ENCODE assay signal across 32 mouse cellular contexts in genomic region chr3:67351406-67352127, GRCm38 (mm10). TPM values are rescaled to one million over a fixed set of nuclear protein-coding genes. Genes with fewer than 3 reads are reported as not detected.
A peak's percentile ranks its signal among the peaks of the same experiment; 100 is the strongest.
DNase-seq lines count a peak whose midpoint lies in the region; ATAC-seq lines count a peak whose summit lies in the region.
"Had no signal": no experiment of that assay in that cellular context is flagged by ENCODE, and none has a peak within 500 bp of the region (broad histone marks: within the 10 kb centered on the region; RNA-seq: fewer than 3 reads in every experiment).

No protein-coding gene starts in this region.

- 0 out of 2 replicates have a peak, but pooled peaks have one; percentile 8 for ATAC-seq in forebrain, embryonic 16.5 days
- ATAC-seq in forebrain, embryonic 15.5 days (replicated peaks), result no peak; the same call in 1 of the 2 replicates
- peak; percentile 53 for ATAC-seq in neural tube, embryonic 12.5 days (ENCODE audit: low FRiP score, low read depth)
- ATAC-seq in neural tube, embryonic 15.5 days (ENCODE audit: low FRiP score), result no peak
- ATAC-seq in midbrain, embryonic 13.5 days, result peak; percentile 71
- ATAC-seq in neural tube, embryonic 14.5 days (ENCODE audit: low read depth), result peak; percentile 54; the same call in 1 of the 2 replicates

- H3K4me2 ChIP-seq in forebrain, embryonic 16.5 days (ENCODE audit: low read length), result no peak overlapping the region
- H3K4me2 ChIP-seq in forebrain, embryonic 15.5 days (replicated peaks), result no peak overlapping the region
- no peak overlapping the region for H3K4me2 ChIP-seq in neural tube, embryonic 12.5 days (replicated peaks)
- no peak overlapping the region for H3K4me2 ChIP-seq in neural tube, embryonic 15.5 days
- no peak overlapping the region for H3K4me2 ChIP-seq in midbrain, embryonic 13.5 days (replicated peaks)
- no peak overlapping the region for H3K4me2 ChIP-seq in neural tube, embryonic 14.5 days (ENCODE audit: low read depth, low read length)
- H3K4me2 ChIP-seq: embryonic facial prominence, embryonic 13.5 days; heart, embryonic 15.5 days had no signal

- peaks cover 7% of the 10 kb centered on the region; the same call in 1 of the 2 replicates for H3K4me1 ChIP-seq in forebrain, embryonic 16.5 days (replicated peaks; ENCODE audit: control insufficient read depth, insufficient read depth, low read length)
- H3K4me1 ChIP-seq in forebrain, embryonic 15.5 days, result 0 out of 2 replicates have a peak, but pooled peaks cover 7% of the 10 kb centered on the region
- H3K4me1 ChIP-seq in neural tube, embryonic 12.5 days, result no peaks in the 10 kb centered on the region
- H3K4me1 ChIP-seq in neural tube, embryonic 15.5 days, result no peaks in the 10 kb centered on the region
- H3K4me1 ChIP-seq in midbrain, embryonic 13.5 days (replicated peaks), result peaks cover 10% of the 10 kb centered on the region
- H3K4me1 ChIP-seq in neural tube, embryonic 14.5 days (ENCODE audit: control insufficient read depth, insufficient read depth, low read length), result no peaks in the 10 kb centered on the region
- H3K4me1 ChIP-seq: embryonic facial prominence, embryonic 13.5 days; heart, embryonic 15.5 days had no signal

- no peaks in the 10 kb centered on the region for H3K9me3 ChIP-seq in forebrain, embryonic 16.5 days (ENCODE audit: control insufficient read depth, low read length)
- no peaks in the 10 kb centered on the region for H3K9me3 ChIP-seq in forebrain, embryonic 15.5 days
- H3K9me3 ChIP-seq in neural tube, embryonic 12.5 days, result no peaks in the 10 kb centered on the region
- H3K9me3 ChIP-seq in neural tube, embryonic 15.5 days (replicated peaks), result no peaks in the 10 kb centered on the region
- H3K9me3 ChIP-seq in midbrain, embryonic 13.5 days, result no peaks in the 10 kb centered on the region
- H3K9me3 ChIP-seq in neural tube, embryonic 14.5 days (ENCODE audit: control insufficient read depth, low read length), result no peaks in the 10 kb centered on the region
- H3K9me3 ChIP-seq: embryonic facial prominence, embryonic 13.5 days; heart, embryonic 15.5 days had no signal

- H3K9ac ChIP-seq in forebrain, embryonic 16.5 days (replicated peaks; ENCODE audit: low read depth, low read length), result no peak overlapping the region
- no peak overlapping the region for H3K9ac ChIP-seq in forebrain, embryonic 15.5 days (replicated peaks)
- H3K9ac ChIP-seq in neural tube, embryonic 12.5 days, result no peak overlapping the region
- H3K9ac ChIP-seq in neural tube, embryonic 15.5 days (replicated peaks), result no peak overlapping the region
- no peak overlapping the region for H3K9ac ChIP-seq in midbrain, embryonic 13.5 days (replicated peaks)
- H3K9ac ChIP-seq in neural tube, embryonic 14.5 days (replicated peaks; ENCODE audit: low read depth, low read length), result no peak overlapping the region
- H3K9ac ChIP-seq: embryonic facial prominence, embryonic 13.5 days; heart, embryonic 15.5 days had no signal

- H3K27ac ChIP-seq in forebrain, embryonic 16.5 days (ENCODE audit: low read length), result no peak overlapping the region
- H3K27ac ChIP-seq in forebrain, embryonic 15.5 days (replicated peaks), result no peak overlapping the region
- H3K27ac ChIP-seq in neural tube, embryonic 12.5 days, result no peak overlapping the region
- H3K27ac ChIP-seq in neural tube, embryonic 15.5 days (replicated peaks), result no peak overlapping the region
- peak overlapping the region; percentile 26; the same call in 1 of the 2 replicates for H3K27ac ChIP-seq in midbrain, embryonic 13.5 days
- no peak overlapping the region for H3K27ac ChIP-seq in neural tube, embryonic 14.5 days (ENCODE audit: low read depth, low read length)
- H3K27ac ChIP-seq: embryonic facial prominence, embryonic 13.5 days; gastrocnemius, adult 2 months; heart, embryonic 15.5 days; macrophage had no signal

- H3K36me3 ChIP-seq in forebrain, embryonic 16.5 days (ENCODE audit: control insufficient read depth, insufficient read depth), result no peaks in the 10 kb centered on the region
- H3K36me3 ChIP-seq in forebrain, embryonic 15.5 days, result no peaks in the 10 kb centered on the region
- no peaks in the 10 kb centered on the region for H3K36me3 ChIP-seq in neural tube, embryonic 12.5 days
- H3K36me3 ChIP-seq in neural tube, embryonic 15.5 days, result no peaks in the 10 kb centered on the region
- H3K36me3 ChIP-seq in midbrain, embryonic 13.5 days, result no peaks in the 10 kb centered on the region
- H3K36me3 ChIP-seq in neural tube, embryonic 14.5 days (ENCODE audit: control insufficient read depth, insufficient read depth, low read length), result no peaks in the 10 kb centered on the region
- H3K36me3 ChIP-seq: embryonic facial prominence, embryonic 13.5 days had no signal

- H3K4me3 ChIP-seq in forebrain, embryonic 16.5 days (replicated peaks; ENCODE audit: low read length), result no peak overlapping the region
- no peak overlapping the region for H3K4me3 ChIP-seq in forebrain, embryonic 15.5 days
- H3K4me3 ChIP-seq in neural tube, embryonic 12.5 days, result no peak overlapping the region
- no peak overlapping the region for H3K4me3 ChIP-seq in neural tube, embryonic 15.5 days (replicated peaks)
- no peak overlapping the region for H3K4me3 ChIP-seq in midbrain, embryonic 13.5 days (replicated peaks)
- H3K4me3 ChIP-seq in neural tube, embryonic 14.5 days (ENCODE audit: low read depth, low read length), result no peak overlapping the region
- H3K4me3 ChIP-seq: embryonic facial prominence, embryonic 13.5 days; erythroblast, embryonic 14.5 days; gastrocnemius, adult 2 months; heart, embryonic 15.5 days had no signal

- DNase-seq in adrenal gland, postnatal 36 days, result no peak
- DNase-seq in lung, postnatal 25 days (ENCODE audit: low spot score), result no peak
- DNase-seq: cerebellum, adult 11-12 months; layer of hippocampus, postnatal 36 days; thymus, adult 18-20 months had no signal

- no peaks in the 10 kb centered on the region for H3K27me3 ChIP-seq in forebrain, embryonic 16.5 days (replicated peaks; ENCODE audit: control insufficient read depth, insufficient read depth, low read length)
- H3K27me3 ChIP-seq in forebrain, embryonic 15.5 days, result no peaks in the 10 kb centered on the region; the same call in 1 of the 2 replicates
- no peaks in the 10 kb centered on the region for H3K27me3 ChIP-seq in neural tube, embryonic 12.5 days (replicated peaks)
- no peaks in the 10 kb centered on the region for H3K27me3 ChIP-seq in neural tube, embryonic 15.5 days (replicated peaks)
- H3K27me3 ChIP-seq in midbrain, embryonic 13.5 days, result no peaks in the 10 kb centered on the region
- no peaks in the 10 kb centered on the region for H3K27me3 ChIP-seq in neural tube, embryonic 14.5 days (ENCODE audit: control insufficient read depth, insufficient read depth, low read length)
- H3K27me3 ChIP-seq: embryonic facial prominence, embryonic 13.5 days; heart, embryonic 15.5 days had no signal

- WGBS in forebrain, embryonic 16.5 days, result 57% methylated on average over 12 of the region's 12 CpGs
- 59% methylated on average over 12 of the region's 12 CpGs for WGBS in forebrain, embryonic 15.5 days
- WGBS in neural tube, embryonic 12.5 days, result 65% methylated on average over 12 of the region's 12 CpGs
- 56% methylated on average over 12 of the region's 12 CpGs for WGBS in neural tube, embryonic 15.5 days
- WGBS in midbrain, embryonic 13.5 days, result 30% methylated on average over 12 of the region's 12 CpGs
- 63% methylated on average over 12 of the region's 12 CpGs for WGBS in neural tube, embryonic 14.5 days

RNA-seq across cellular contexts. Expression of gene Mlf1, which starts 22.3 kb away (rescaled TPM):
- 14.2 and 14.3 TPM in 2 replicates for polyA plus RNA-seq in forebrain, embryonic 16.5 days (2015; fragmentation: Nextera tagmentation; extraction: Ambion mirVana)
- polyA plus RNA-seq in forebrain, embryonic 15.5 days (2015; fragmentation: Nextera tagmentation; extraction: Ambion mirVana), result 13.7 and 19.7 TPM in 2 replicates
- polyA plus RNA-seq in neural tube, embryonic 12.5 days (2016; fragmentation: Nextera tagmentation; extraction: Ambion mirVana), result 17.6 and 19.5 TPM in 2 replicates
- 17.3 and 17.9 TPM in 2 replicates for polyA plus RNA-seq in neural tube, embryonic 15.5 days (2015; fragmentation: Nextera tagmentation; extraction: Ambion mirVana)
- polyA plus RNA-seq in midbrain, embryonic 13.5 days (2015; fragmentation: Nextera tagmentation; extraction: Ambion mirVana), result 29.3 and 31.9 TPM in 2 replicates
- polyA plus RNA-seq in neural tube, embryonic 14.5 days (2014; fragmentation: Nextera tagmentation; extraction: Ambion mirVana), result 16.2 and 16.3 TPM in 2 replicates
- 1 to 10 TPM; 5.3 to 8.6 TPM for total RNA-seq in adrenal gland, postnatal 36 days (2021)
- polyA plus RNA-seq: erythroblast, embryonic 14.5 days; liver, adult 2 months; macrophage had no signal

RNA-seq across cellular contexts. Expression of gene Gm17402, which starts 23.4 kb away (rescaled TPM):
- polyA plus RNA-seq in forebrain, embryonic 16.5 days (2015; fragmentation: Nextera tagmentation; extraction: Ambion mirVana), result not detected in 2 replicates
- polyA plus RNA-seq in forebrain, embryonic 15.5 days (2015; fragmentation: Nextera tagmentation; extraction: Ambion mirVana), result not detected in 2 replicates
- not detected in 2 replicates for polyA plus RNA-seq in neural tube, embryonic 12.5 days (2016; fragmentation: Nextera tagmentation; extraction: Ambion mirVana)
- not detected in 2 replicates for polyA plus RNA-seq in neural tube, embryonic 15.5 days (2015; fragmentation: Nextera tagmentation; extraction: Ambion mirVana)
- not detected in 2 replicates for polyA plus RNA-seq in midbrain, embryonic 13.5 days (2015; fragmentation: Nextera tagmentation; extraction: Ambion mirVana)
- polyA plus RNA-seq in neural tube, embryonic 14.5 days (2014; fragmentation: Nextera tagmentation; extraction: Ambion mirVana), result not detected in 2 replicates
- not detected for total RNA-seq in adrenal gland, postnatal 36 days (2021)
- total RNA-seq: adrenal gland, adult 18-20 months; adrenal gland, postnatal 4 days; ES-E14; gastrocnemius, adult 2 months; gastrocnemius, postnatal 4 days; heart, adult 8-10 months; hematopoietic stem cell, adult 5-6 weeks; layer of hippocampus, adult 8-10 months; layer of hippocampus, postnatal 36 days; left cerebral cortex, postnatal 10 days; liver, adult 2 months had no signal
- polyA plus RNA-seq: embryonic facial prominence, embryonic 13.5 days; erythroblast, embryonic 14.5 days; frontal cortex, adult 2 months; heart, embryonic 15.5 days; intestine, embryonic 16.5 days; limb, embryonic 11.5 days; liver, adult 2 months; liver, embryonic 16.5 days; lung, embryonic 16.5 days; macrophage; small intestine, adult 2 months; stomach, embryonic 16.5 days had no signal

Comparison
In these comparisons a context has a peak if more than half of its experiments do, and no peak if none do; other contexts are left out.
1. ATAC-seq: peak in forebrain, embryonic 16.5 days (single experiment), neural tube, embryonic 12.5 days (single experiment), midbrain, embryonic 13.5 days (single experiment) and neural tube, embryonic 14.5 days (single experiment); none in forebrain, embryonic 15.5 days (single experiment) and neural tube, embryonic 15.5 days (single experiment).